Mouse (Mus musculus) left cerebral cortex, adult 9 months (tissue): ENCODE results near the gene Btbd2.
"Not testable (repeated sequence)": the region's sequence is repeated elsewhere in the genome, so short reads cannot be mapped to it uniquely, and the experiment has no call there.

ENCODE experiments used
- DNase-seq, 2 experiments: peaks; one replicate each; pipeline ENCODE4 v3.0.0; 2022; ENCODE audit warnings: low spot score in 2 of 2

The Btbd2 gene

DNA sequence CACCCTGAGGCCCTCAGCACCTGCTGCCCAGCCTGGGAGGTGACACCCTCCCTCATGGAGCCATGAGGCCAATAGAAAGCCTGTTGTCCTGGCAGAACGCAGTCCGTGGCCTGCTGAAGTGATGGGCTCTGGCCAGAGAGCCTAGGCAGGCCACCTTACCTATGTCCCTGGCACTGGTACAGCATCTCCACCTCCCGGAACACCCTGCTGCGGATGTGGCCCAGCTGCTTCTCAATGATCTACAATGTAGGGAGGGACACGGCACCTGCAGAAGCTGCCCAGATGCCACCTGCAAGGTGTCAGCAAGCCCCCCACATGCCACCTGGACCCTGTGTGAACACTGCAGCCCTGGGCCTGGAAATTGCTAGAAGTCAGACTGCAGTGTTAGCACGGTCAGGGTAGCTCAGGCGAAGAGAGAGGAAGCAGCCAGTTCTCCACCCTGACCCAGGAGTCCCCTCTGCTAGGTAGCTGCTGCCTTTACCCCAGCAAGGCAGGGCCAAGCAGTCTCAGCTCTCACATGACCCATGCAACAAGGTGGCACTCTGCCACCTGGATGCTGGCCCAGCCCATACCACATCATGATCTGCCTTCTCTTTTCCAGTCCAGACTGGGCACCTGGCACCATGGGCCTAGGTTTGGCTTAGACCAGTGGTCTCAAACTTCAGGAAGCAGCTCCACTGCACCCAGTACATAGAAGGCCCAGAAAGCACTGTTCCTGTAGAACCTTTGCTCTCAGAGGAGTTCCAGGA, 13.0 kb upstream of the Btbd2 start:
- DNase-seq: no peak

DNA sequence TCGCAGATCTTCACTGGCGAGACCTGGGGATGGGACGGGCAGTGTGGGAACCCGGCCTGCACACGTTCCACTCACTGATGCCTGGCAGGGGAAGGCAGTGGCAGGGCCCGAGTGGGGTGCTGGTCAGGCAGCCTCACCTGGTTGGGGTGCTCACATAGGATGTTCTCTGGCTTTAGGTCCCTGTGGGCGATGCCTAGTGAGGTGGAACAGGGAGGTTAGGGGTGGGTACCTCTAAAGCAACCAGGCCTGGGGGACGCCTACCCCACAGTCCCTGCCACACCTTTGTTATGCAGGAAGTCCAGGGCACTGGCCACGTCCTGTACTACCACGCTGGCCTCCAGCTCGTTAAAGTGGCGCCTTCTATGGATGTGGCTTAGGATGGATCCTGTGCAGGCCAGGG, 12.1 kb upstream of the Btbd2 start:
- DNase-seq: no peak

GRCm38 (mm10) chr10:80668614-80669013, 11.7 kb upstream of the Btbd2 start:
- no peak for DNase-seq

- no peak for DNase-seq
Observed at GRCm38 (mm10) chr10:80666837-80667412, 10.1 kb upstream of the Btbd2 start.

GRCm38 (mm10) chr10:80665981-80666733, 9.3 kb upstream of the Btbd2 start:
- DNase-seq: no peak

- no peak for DNase-seq
Observed at GRCm38 (mm10) chr10:80665459-80665858, 8.6 kb upstream of the Btbd2 start.

GRCm38 (mm10) chr10:80665016-80665380, 8.1 kb upstream of the Btbd2 start:
- no peak for DNase-seq

- DNase-seq: no peak
Observed at GRCm38 (mm10) chr10:80664197-80665015, 7.5 kb upstream of the Btbd2 start.

DNA sequence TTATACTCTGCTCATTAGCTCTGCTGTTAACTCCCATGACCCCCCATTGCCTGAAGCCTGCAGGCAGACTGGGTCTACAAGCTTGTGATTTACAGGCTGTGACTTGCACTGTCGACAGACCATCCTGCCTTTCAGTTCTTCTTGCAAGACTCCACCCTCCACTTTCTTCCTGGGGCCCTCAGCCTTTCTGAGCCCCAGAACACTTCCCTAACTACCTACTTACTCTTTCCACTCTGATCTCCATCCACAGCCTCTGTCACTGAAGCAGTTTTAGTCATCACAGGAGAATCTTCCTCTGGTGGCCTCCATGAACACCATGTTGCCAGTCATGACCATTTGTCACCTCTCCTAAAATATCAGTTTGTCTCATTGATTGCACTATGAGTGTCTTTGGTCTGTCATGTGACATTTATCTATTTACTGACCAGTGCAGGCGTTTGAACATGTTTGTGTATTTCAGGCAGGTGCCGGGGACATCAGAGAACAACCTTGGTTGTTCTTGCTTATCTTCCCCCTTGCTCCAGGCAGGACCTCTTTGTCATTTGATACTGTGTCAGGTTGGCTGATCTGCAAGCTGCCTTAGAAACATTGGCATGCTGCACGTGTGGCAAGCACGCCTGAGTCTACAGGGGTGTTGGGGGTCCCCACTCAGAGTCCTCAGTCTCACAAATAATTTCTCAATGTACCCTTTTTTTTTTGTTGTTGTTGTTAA, 6.8 kb upstream of the Btbd2 start:
- no peak for DNase-seq

GRCm38 (mm10) chr10:80661149-80661548, 4.3 kb upstream of the Btbd2 start:
- no peak for DNase-seq

GRCm38 (mm10) chr10:80659213-80659612, 2.3 kb upstream of the Btbd2 start:
- peak in 1 of 2 experiments; percentile 84 for DNase-seq

DNA sequence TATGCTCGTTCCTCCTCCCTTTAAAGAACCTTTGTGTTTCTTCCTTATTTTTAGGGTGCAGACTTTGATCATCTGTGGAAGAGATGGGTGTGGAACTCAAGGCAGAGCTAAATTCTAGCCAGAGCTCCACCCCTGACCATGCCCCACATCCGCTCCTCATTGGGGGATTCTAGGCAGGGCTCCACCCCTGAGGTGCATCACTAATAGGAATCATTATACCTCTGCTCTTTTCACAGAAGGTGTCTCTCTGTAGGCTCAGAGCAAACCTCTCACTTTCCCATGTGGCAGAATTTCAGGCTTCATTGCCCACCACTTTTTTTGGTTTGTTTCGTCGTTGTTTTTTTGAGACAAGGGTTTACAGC, 2.0 kb upstream of the Btbd2 start:
- DNase-seq: no peak

DNA sequence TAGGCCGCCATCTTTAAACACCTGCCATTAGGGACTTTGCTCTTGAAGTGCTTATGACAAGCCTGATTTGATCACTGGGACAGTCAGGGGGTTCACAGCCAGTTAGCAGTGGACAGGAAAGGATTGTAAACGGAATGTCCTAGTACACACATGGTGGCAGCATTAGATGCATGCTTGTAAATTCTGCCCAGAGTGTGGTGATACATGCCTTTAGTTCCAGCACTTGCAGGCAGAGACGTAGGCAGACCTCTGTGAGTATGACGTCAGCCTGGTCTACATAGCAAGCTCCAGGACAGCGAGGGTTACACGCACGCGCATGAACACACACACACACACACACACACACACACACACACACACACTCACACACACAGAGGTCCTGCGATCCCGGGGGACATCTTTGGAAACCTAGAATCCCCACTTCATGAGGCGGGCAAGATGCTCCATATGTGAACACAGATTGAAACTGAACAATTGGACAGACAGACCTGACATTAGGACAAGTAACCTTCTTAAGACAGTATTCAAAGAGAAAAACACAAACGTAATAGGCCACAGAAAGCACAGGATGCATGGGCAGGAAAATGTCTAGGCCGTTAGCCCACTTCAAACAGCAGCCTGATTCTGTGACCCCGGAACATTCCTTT, 1.4 kb upstream of the Btbd2 start:
- DNase-seq: no peak

DNA sequence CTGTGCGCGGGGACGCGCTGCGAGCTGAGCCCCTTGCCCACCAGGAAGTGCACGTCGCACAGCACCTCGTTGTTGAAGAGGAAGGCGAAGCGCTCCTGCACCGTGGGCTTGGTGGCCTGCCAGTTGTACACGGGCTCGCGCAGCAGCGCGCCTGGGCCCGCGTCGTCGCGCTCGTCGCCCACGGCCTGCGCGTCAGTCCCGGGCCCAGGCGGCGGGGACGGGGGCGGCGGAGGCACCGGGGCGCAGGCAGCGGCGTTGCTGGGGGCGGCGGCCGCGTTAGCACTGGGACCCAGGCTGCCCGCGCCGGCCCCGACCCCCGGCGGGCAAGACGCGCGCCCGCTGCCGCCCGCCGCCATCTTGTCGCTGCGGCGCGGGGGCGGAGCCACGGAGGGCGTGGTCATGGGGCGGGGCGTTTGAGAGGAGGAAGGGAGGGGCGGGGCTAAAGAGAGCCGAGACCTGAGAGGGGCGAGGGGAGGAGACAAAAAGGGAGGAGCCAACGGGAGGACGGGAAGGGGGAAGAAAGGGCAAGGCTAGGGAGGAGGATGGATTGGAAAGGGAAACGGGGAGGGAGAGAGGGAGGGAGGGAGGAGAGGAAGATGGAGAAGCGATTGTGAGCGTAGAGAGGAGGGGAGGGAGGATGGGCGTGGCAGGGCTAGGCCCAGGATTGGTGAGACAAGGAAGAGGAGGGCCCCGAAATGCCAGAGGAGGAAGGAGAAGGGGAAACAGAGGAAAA, 575 bp downstream of the Btbd2 start:
- peak; percentile 91 to 95 for DNase-seq

- no peak for DNase-seq
Observed at GRCm38 (mm10) chr10:80655406-80656129, 1.3 kb downstream of the Btbd2 start.

GRCm38 (mm10) chr10:80654866-80655265, 2.0 kb downstream of the Btbd2 start:
- no peak for DNase-seq

- DNase-seq: no peak
Observed at GRCm38 (mm10) chr10:80653156-80653720, 3.6 kb downstream of the Btbd2 start.

- peak in 1 of 2 experiments; percentile 53 for DNase-seq
Observed at GRCm38 (mm10) chr10:80650392-80650791, 6.5 kb downstream of the Btbd2 start.

DNA sequence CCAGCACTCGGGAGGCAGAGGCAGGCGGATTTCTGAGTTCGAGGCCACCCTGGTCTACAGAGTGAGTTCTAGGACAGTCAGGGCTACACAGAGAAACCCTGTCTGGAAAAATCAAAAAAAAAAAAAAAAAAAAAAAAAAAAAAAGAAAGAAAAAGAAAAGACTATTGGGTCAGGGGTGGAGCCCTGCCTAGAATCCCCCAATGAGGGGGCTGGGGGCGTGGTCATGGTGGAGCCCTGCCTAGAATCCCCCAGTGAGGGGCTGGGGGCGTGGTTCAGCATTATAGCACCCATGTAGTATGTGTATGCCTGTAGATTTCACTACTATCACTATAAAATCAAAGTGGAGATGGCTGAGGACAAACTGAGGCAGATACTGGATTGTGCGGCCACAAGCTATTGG, 7.0 kb downstream of the Btbd2 start:
- not testable (repeated sequence) for DNase-seq
